Mouse (Mus musculus): ENCODE measurements around the gene Ndufs7.

GRCm38 (mm10) chr10:80304862-80305261 lies 55.9 kb downstream of the Ndufs7 start:
- TF ChIP-seq GATA1 (IDR thresholded peaks at IDR 0.05; ENCODE audit: low read length) (no peak), TAL1 (IDR thresholded peaks at IDR 0.05; ENCODE audit: low read length) (no peak)
